Mouse (Mus musculus) embryo, embryonic 10.5 days (tissue): ENCODE measurements around the gene Klhl30.

Experiments used
- DNase-seq: peaks from one replicate; pipeline ENCODE4 v3.0.0-alpha.2; 2015; ENCODE audit warnings: low spot score

Klhl30 gene

GRCm38 (mm10) chr1:91350841-91351240 lies at the start of gene Klhl30:
TSS of gene Klhl30 (plus strand) at chr1:91351016.
- no peak for DNase-seq

GRCm38 (mm10) chr1:91301206-91301920 lies 49.5 kb upstream of the Klhl30 start:
- DNase-seq: no peak

GRCm38 (mm10) chr1:91302021-91302420 lies 48.8 kb upstream of the Klhl30 start:
- DNase-seq: no peak

GRCm38 (mm10) chr1:91304621-91305020 lies 46.2 kb upstream of the Klhl30 start:
- no peak for DNase-seq

GRCm38 (mm10) chr1:91309366-91310085 lies 41.3 kb upstream of the Klhl30 start:
- DNase-seq: no peak

- no peak for DNase-seq
These were observed 38.5 kb upstream of the Klhl30 start for GRCm38 (mm10) chr1:91312273-91312672.

- DNase-seq: peak; percentile 61
These were observed 37.6 kb upstream of the Klhl30 start for GRCm38 (mm10) chr1:91313251-91313650.

- DNase-seq: no peak
These were observed 33.2 kb upstream of the Klhl30 start for GRCm38 (mm10) chr1:91317656-91318055.

- DNase-seq: no peak
These were observed 28.9 kb upstream of the Klhl30 start, which contains the start of gene Espnl for GRCm38 (mm10) chr1:91321760-91322438. TSS of gene Espnl (plus strand) at chr1:91322075.

- DNase-seq: no peak
These were observed 26.2 kb upstream of the Klhl30 start for GRCm38 (mm10) chr1:91324646-91325045.

- no peak for DNase-seq
These were observed 25.3 kb upstream of the Klhl30 start for GRCm38 (mm10) chr1:91325488-91326042.

GRCm38 (mm10) chr1:91332102-91332501 lies 18.7 kb upstream of the Klhl30 start:
- DNase-seq: no peak

GRCm38 (mm10) chr1:91333582-91333981 lies 17.2 kb upstream of the Klhl30 start:
- no peak for DNase-seq

GRCm38 (mm10) chr1:91337355-91337754 lies 13.5 kb upstream of the Klhl30 start:
- no peak for DNase-seq

GRCm38 (mm10) chr1:91344001-91344400 lies 6.8 kb upstream of the Klhl30 start:
- DNase-seq: no peak

GRCm38 (mm10) chr1:91344921-91345685 lies 5.7 kb upstream of the Klhl30 start:
- DNase-seq: peak; percentile 45

- DNase-seq: peak; percentile 87
These were observed 3.9 kb upstream of the Klhl30 start for GRCm38 (mm10) chr1:91346892-91347291.

GRCm38 (mm10) chr1:91351249-91351648 lies 433 bp downstream of the Klhl30 start:
- DNase-seq: no peak

GRCm38 (mm10) chr1:91352277-91352676 lies 1.5 kb downstream of the Klhl30 start:
- no peak for DNase-seq

- DNase-seq: no peak
These were observed 5.3 kb downstream of the Klhl30 start for GRCm38 (mm10) chr1:91356105-91356504.

GRCm38 (mm10) chr1:91362113-91362512 lies 11.3 kb downstream of the Klhl30 start:
- no peak for DNase-seq
